Mouse (Mus musculus): Measurements from ENCODE around the gene Cox16. TPM values are rescaled to one million over a fixed set of nuclear protein-coding genes. Genes with fewer than 3 reads are reported as not detected.

The Cox16 gene
- polyA plus RNA-seq, 1 experiment from 2014 or later: 226 TPM

- DNase-seq (ENCODE audit: low spot score): peak; percentile 9
- no peak for TF ChIP-seq CTCF (IDR thresholded peaks at IDR 0.05; ENCODE audit: low read depth)
- H3K27ac ChIP-seq: no peak overlapping the region
Observed at GRCm38 (mm10) chr12:81331937-81332874, 152.7 kb downstream of the Cox16 start.

GRCm38 (mm10) chr12:81331046-81331638 is 153.8 kb downstream of the Cox16 start:
- no peaks in the 10 kb centered on the region for H3K36me3 ChIP-seq (ENCODE audit: insufficient read depth, low read length)
- H3K4me3 ChIP-seq (replicated peaks; ENCODE audit: low read depth, low read length): no peak overlapping the region
- no peak for TF ChIP-seq CTCF (IDR thresholded peaks at IDR 0.05; ENCODE audit: low read depth)
- ATAC-seq (replicated peaks; ENCODE audit: low FRiP score, low read depth) (no peak), DNase-seq (ENCODE audit: low spot score) (no peak)
- WGBS: 51% methylated on average over 5 of the region's 5 CpGs
- no peak overlapping the region for H3K27ac ChIP-seq
- H3K9ac ChIP-seq (ENCODE audit: low read depth, low read length): no peak overlapping the region
- peaks cover 16% of the 10 kb centered on the region; the same call in 1 of the 2 replicates for H3K27me3 ChIP-seq (ENCODE audit: insufficient read depth, low read length)
- no peaks in the 10 kb centered on the region for H3K9me3 ChIP-seq (replicated peaks; ENCODE audit: low read length)
- 0 out of 2 replicates have a peak overlapping the region, but pooled peaks have one; percentile 100 for H3K4me2 ChIP-seq (ENCODE audit: low read length)
- H3K4me1 ChIP-seq (replicated peaks; ENCODE audit: insufficient read depth, low read length): peaks cover 3% of the 10 kb centered on the region; the same call in 1 of the 2 replicates

More at GRCm38 (mm10) chr12:81331937-81332874, 152.7 kb downstream of the Cox16 start:
- Histone ChIP-seq H3K9me3 (replicated peaks; ENCODE audit: low read length) (no peaks in the 10 kb centered on the region), H3K4me2 (ENCODE audit: low read length) (peak overlapping the region; percentile 100), H3K4me3 (replicated peaks; ENCODE audit: low read depth, low read length) (peak overlapping the region; percentile 50), H3K4me1 (replicated peaks; ENCODE audit: insufficient read depth, low read length) (peaks cover 3% of the 10 kb centered on the region; the same call in 1 of the 2 replicates), H3K36me3 (ENCODE audit: insufficient read depth, low read length) (no peaks in the 10 kb centered on the region), H3K27me3 (ENCODE audit: insufficient read depth, low read length) (peaks cover 16% of the 10 kb centered on the region; the same call in 1 of the 2 replicates), H3K9ac (ENCODE audit: low read depth, low read length) (peak overlapping the region; percentile 52)
- peak; percentile 33; the same call in 1 of the 2 replicates for ATAC-seq (replicated peaks; ENCODE audit: low FRiP score, low read depth)
- under 1% methylated on average over 48 of the region's 54 CpGs for WGBS

- DNase-seq (ENCODE audit: low spot score): no peak
- Histone ChIP-seq H3K4me3 (replicated peaks; ENCODE audit: low read depth, low read length) (no peak overlapping the region), H3K9me3 (replicated peaks; ENCODE audit: low read length) (no peaks in the 10 kb centered on the region), H3K27ac (no peak overlapping the region), H3K4me2 (ENCODE audit: low read length) (no peak overlapping the region), H3K4me1 (replicated peaks; ENCODE audit: insufficient read depth, low read length) (no peaks in the 10 kb centered on the region), H3K36me3 (ENCODE audit: insufficient read depth, low read length) (no peaks in the 10 kb centered on the region), H3K9ac (ENCODE audit: low read depth, low read length) (no peak overlapping the region), H3K27me3 (ENCODE audit: insufficient read depth, low read length) (no peaks in the 10 kb centered on the region)
- 79% methylated on average over 3 of the region's 3 CpGs for WGBS
- TF ChIP-seq CTCF (IDR thresholded peaks at IDR 0.05; ENCODE audit: low read depth): no peak
- no peak for ATAC-seq (replicated peaks; ENCODE audit: low FRiP score, low read depth)
Observed at GRCm38 (mm10) chr12:81324991-81325390, 159.9 kb downstream of the Cox16 start.

GRCm38 (mm10) chr12:81324116-81324515 is 160.8 kb downstream of the Cox16 start:
- Histone ChIP-seq H3K4me3 (replicated peaks; ENCODE audit: low read depth, low read length) (no peak overlapping the region), H3K27ac (no peak overlapping the region), H3K27me3 (ENCODE audit: insufficient read depth, low read length) (no peaks in the 10 kb centered on the region), H3K4me2 (ENCODE audit: low read length) (no peak overlapping the region), H3K9ac (ENCODE audit: low read depth, low read length) (no peak overlapping the region), H3K9me3 (replicated peaks; ENCODE audit: low read length) (no peaks in the 10 kb centered on the region), H3K4me1 (replicated peaks; ENCODE audit: insufficient read depth, low read length) (no peaks in the 10 kb centered on the region), H3K36me3 (ENCODE audit: insufficient read depth, low read length) (no peaks in the 10 kb centered on the region)
- ATAC-seq (replicated peaks; ENCODE audit: low FRiP score, low read depth) (no peak), DNase-seq (ENCODE audit: low spot score) (no peak)
- TF ChIP-seq CTCF (IDR thresholded peaks at IDR 0.05; ENCODE audit: low read depth): no peak
- 95% methylated on average over 3 of the region's 3 CpGs for WGBS

GRCm38 (mm10) chr12:81321021-81321420 is 163.9 kb downstream of the Cox16 start:
- Histone ChIP-seq H3K4me2 (ENCODE audit: low read length) (no peak overlapping the region), H3K9me3 (replicated peaks; ENCODE audit: low read length) (no peaks in the 10 kb centered on the region), H3K9ac (ENCODE audit: low read depth, low read length) (no peak overlapping the region), H3K27me3 (ENCODE audit: insufficient read depth, low read length) (no peaks in the 10 kb centered on the region), H3K4me1 (replicated peaks; ENCODE audit: insufficient read depth, low read length) (no peaks in the 10 kb centered on the region), H3K4me3 (replicated peaks; ENCODE audit: low read depth, low read length) (no peak overlapping the region), H3K36me3 (ENCODE audit: insufficient read depth, low read length) (no peaks in the 10 kb centered on the region), H3K27ac (no peak overlapping the region)
- WGBS: 80% methylated on average over 1 of the region's 1 CpGs
- no peak for ATAC-seq (replicated peaks; ENCODE audit: low FRiP score, low read depth)
- TF ChIP-seq CTCF (IDR thresholded peaks at IDR 0.05; ENCODE audit: low read depth): no peak
- no peak for DNase-seq (ENCODE audit: low spot score)

GRCm38 (mm10) chr12:81317811-81318210 is 167.1 kb downstream of the Cox16 start:
- Histone ChIP-seq H3K9ac (ENCODE audit: low read depth, low read length) (no peak overlapping the region), H3K4me1 (replicated peaks; ENCODE audit: insufficient read depth, low read length) (no peaks in the 10 kb centered on the region), H3K4me3 (replicated peaks; ENCODE audit: low read depth, low read length) (no peak overlapping the region), H3K27me3 (ENCODE audit: insufficient read depth, low read length) (no peaks in the 10 kb centered on the region), H3K36me3 (ENCODE audit: insufficient read depth, low read length) (no peaks in the 10 kb centered on the region), H3K27ac (no peak overlapping the region), H3K9me3 (replicated peaks; ENCODE audit: low read length) (no peaks in the 10 kb centered on the region), H3K4me2 (ENCODE audit: low read length) (no peak overlapping the region)
- DNase-seq (ENCODE audit: low spot score) (no peak), ATAC-seq (replicated peaks; ENCODE audit: low FRiP score, low read depth) (no peak)
- WGBS: 46% methylated on average over 2 of the region's 2 CpGs
- TF ChIP-seq CTCF (IDR thresholded peaks at IDR 0.05; ENCODE audit: low read depth): no peak
